Mouse (Mus musculus): ENCODE data around the gene Shld2.

The Shld2 gene

GRCm38 (mm10) chr14:34310234-34310965 lies at the start of gene Shld2, which contains the start of gene Glud1:
Gene Shld2 (minus strand): TSS chr14:34310493.
Gene Glud1 (plus strand): TSS chr14:34310727.
- DNase-seq (ENCODE audit: low read depth, low spot score), result peak; percentile 92

GRCm38 (mm10) chr14:34359676-34360244 lies 49.5 kb upstream of the Shld2 start:
- no peak for DNase-seq (ENCODE audit: low read depth, low spot score)

- no peak for DNase-seq (ENCODE audit: low read depth, low spot score)
Measured at GRCm38 (mm10) chr14:34357671-34358455, 47.6 kb upstream of the Shld2 start.

GRCm38 (mm10) chr14:34355301-34355700 lies 45.0 kb upstream of the Shld2 start, which contains the start of gene Fam25c:
Gene Fam25c (minus strand): TSS chr14:34355433.
- no peak for DNase-seq (ENCODE audit: low read depth, low spot score)

- no peak for DNase-seq (ENCODE audit: low read depth, low spot score)
Measured at GRCm38 (mm10) chr14:34354456-34354855, 44.2 kb upstream of the Shld2 start.

GRCm38 (mm10) chr14:34353326-34353725 lies 43.0 kb upstream of the Shld2 start:
- DNase-seq (ENCODE audit: low read depth, low spot score), result no peak

- DNase-seq (ENCODE audit: low read depth, low spot score), result no peak
Measured at GRCm38 (mm10) chr14:34352523-34352922, 42.2 kb upstream of the Shld2 start.

GRCm38 (mm10) chr14:34351660-34352059 lies 41.4 kb upstream of the Shld2 start:
- no peak for DNase-seq (ENCODE audit: low read depth, low spot score)

GRCm38 (mm10) chr14:34349007-34349406 lies 38.7 kb upstream of the Shld2 start:
- DNase-seq (ENCODE audit: low read depth, low spot score), result no peak

- no peak for DNase-seq (ENCODE audit: low read depth, low spot score)
Measured at GRCm38 (mm10) chr14:34348301-34348700, 38.0 kb upstream of the Shld2 start.

GRCm38 (mm10) chr14:34347084-34347483 lies 36.8 kb upstream of the Shld2 start:
- DNase-seq (ENCODE audit: low read depth, low spot score), result no peak

- DNase-seq (ENCODE audit: low read depth, low spot score), result no peak
Measured at GRCm38 (mm10) chr14:34345771-34346566, 35.7 kb upstream of the Shld2 start.

- DNase-seq (ENCODE audit: low read depth, low spot score), result no peak
Measured at GRCm38 (mm10) chr14:34344361-34344760, 34.1 kb upstream of the Shld2 start.

- no peak for DNase-seq (ENCODE audit: low read depth, low spot score)
Measured at GRCm38 (mm10) chr14:34343078-34343477, 32.8 kb upstream of the Shld2 start.

GRCm38 (mm10) chr14:34341993-34342392 lies 31.7 kb upstream of the Shld2 start:
- DNase-seq (ENCODE audit: low read depth, low spot score), result no peak

- DNase-seq (ENCODE audit: low read depth, low spot score), result no peak
Measured at GRCm38 (mm10) chr14:34339446-34339845, 29.2 kb upstream of the Shld2 start.

GRCm38 (mm10) chr14:34332476-34332875 lies 22.2 kb upstream of the Shld2 start:
- DNase-seq (ENCODE audit: low read depth, low spot score), result no peak

GRCm38 (mm10) chr14:34331886-34332285 lies 21.6 kb upstream of the Shld2 start:
- DNase-seq (ENCODE audit: low read depth, low spot score), result no peak

GRCm38 (mm10) chr14:34330657-34331158 lies 20.4 kb upstream of the Shld2 start:
- no peak for DNase-seq (ENCODE audit: low read depth, low spot score)

- DNase-seq (ENCODE audit: low read depth, low spot score), result no peak
Measured at GRCm38 (mm10) chr14:34327618-34328017, 17.3 kb upstream of the Shld2 start.

- no peak for DNase-seq (ENCODE audit: low read depth, low spot score)
Measured at GRCm38 (mm10) chr14:34326606-34327005, 16.3 kb upstream of the Shld2 start.
